Mouse (Mus musculus) urinary bladder, adult 18-20 months (tissue): ENCODE measurements at regions not wholly inside any gene's neighbourhood (a gene's known extent, or its start where the extent isn't known, plus 50 kb on each side); places are given as distances from the start of the nearest gene placed in this dataset.

Source experiments
- DNase-seq, 2 experiments: peaks; one replicate each; pipeline ENCODE4 v3.0.0; 2022; ENCODE audit warnings: low spot score in 2 of 2, mixed read lengths in 2 of 2

GRCm38 (mm10) chrX:57711914-57712313 is 208.4 kb upstream of the Gpr101 start:
- DNase-seq, result no peak

GRCm38 (mm10) chrX:57709115-57709877 is 205.7 kb upstream of the Gpr101 start:
- DNase-seq, result no peak

DNA sequence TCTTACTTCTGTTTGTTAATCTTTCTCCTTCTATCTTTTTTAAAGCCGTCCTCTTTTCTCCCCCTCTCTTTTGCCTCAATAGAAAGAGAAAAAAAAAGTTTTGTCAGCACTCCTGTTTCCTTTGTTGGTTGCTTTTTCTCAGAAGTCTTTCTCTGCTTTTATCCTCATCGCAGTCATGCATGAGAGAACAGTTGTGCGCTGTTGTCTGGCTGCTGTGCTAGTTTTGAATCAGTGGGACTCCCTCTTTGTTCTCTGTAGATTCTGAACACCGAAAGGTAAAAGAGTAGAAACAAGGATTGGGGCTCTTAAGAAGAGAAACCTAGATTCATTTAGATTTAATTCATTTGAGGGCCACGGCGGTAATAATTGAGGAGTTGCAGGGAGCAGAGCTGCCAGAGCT is 204.9 kb upstream of the Gpr101 start:
- no peak for DNase-seq

DNA sequence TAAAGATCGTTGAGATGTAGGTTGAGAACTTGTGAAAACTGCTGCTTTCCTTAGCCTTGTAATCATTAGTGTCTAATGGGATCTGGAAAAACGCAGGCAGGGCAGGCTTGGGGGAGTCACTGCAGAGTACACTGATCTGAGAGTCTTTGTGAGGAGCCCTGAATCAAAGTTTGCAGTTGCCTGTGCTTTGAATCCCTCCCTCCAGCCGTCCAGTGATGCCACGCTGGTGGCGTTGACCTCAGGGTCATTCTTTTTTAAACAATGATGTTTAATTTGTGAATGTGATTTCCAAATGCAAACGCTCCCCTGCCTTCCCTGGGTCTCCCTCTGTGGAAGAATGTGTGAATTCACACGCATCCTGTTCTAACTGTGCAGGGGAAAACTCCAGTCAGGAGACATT is 204.4 kb upstream of the Gpr101 start:
- DNase-seq, result no peak

GRCm38 (mm10) chrX:57706683-57707308 is 203.2 kb upstream of the Gpr101 start:
- DNase-seq, result no peak

DNA sequence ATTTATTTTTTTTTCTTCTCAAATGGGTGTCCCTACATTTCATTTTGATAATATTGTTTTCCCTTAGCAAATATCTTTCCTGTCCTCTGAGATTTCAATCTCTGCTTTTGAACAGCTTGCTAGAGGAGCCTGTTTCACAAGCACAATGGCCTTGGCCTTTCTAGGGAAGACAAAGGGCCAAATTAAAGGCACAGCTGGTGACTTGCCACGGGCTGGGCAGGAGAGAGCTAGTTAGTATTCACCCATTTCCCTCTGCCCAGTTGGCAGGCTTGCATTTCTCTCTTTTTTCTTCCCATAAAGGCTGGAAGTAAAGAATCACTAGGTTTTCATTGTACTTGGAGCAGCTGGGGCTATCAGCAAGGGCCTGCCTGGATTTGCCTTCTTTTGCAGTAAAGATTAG is 188.9 kb upstream of the Gpr101 start:
- no peak for DNase-seq

DNA sequence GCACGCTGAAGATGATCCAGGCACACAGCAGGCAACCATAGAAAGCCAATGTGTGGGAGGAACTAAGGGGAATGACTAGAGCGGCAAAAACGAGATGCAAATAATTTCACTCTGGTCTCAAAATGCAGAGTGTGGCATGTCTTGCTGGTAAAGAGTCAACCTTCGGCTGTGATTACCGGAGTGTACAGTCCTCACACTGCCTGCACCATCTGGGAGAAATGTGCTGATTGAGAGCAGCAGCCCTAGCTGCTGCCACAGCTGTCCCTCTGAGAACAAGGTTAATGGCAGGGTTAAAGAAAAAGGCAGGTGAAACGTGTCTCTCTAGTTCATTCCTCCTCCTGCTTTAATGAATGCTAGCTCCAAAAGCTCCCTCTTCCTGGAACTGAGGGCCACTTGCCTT is 173.2 kb upstream of the Gpr101 start:
- no peak for DNase-seq

DNA sequence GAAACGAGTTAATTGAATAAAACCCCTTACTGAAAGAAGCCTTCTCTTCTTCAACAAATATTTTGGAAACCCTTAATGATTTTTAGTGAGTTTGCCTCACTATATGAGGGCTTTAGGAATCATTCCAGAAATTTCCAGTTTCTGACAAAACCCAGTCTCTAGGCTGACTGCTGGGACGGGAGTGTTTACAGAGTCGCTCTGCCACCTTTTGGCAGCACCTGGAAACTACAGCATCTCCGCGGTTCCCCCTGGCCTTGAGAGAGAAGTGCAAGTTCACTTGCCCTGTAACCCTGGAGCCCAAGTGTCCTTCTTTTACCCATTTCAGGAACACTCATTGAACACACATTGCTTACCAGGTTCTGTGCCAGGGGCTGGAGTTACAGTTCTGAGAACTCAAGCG is 171.4 kb upstream of the Gpr101 start:
- DNase-seq, result peak in 1 of 2 experiments; percentile 2

GRCm38 (mm10) chrX:57659571-57659970 is 156.0 kb upstream of the Gpr101 start:
- no peak for DNase-seq

- no peak for DNase-seq
These were observed 152.5 kb upstream of the Gpr101 start for GRCm38 (mm10) chrX:57656035-57656434.

- no peak for DNase-seq
These were observed 151.9 kb upstream of the Gpr101 start for GRCm38 (mm10) chrX:57655483-57655882.
